Comparison of ENCODE assay signal across 24 mouse cellular contexts in the genomic region with DNA sequence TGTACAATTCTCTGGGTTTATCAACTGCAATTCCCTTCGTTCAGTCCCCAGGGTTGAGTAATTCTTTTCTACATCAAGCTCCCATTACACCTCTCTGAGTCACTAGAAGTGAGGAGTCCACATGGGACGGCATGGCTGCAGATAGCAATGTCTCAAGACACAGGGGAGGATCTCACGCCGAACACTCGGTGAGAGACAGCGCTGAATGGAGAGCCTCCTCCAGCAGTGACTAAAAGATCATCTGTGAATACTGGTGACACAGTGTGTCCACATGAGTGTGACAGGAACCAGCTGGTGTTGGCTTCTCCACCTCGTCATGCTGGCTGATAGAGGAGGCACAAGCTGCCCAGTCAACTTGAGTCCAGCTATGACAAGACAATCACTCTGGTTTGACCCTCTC. TPM values are rescaled to one million over a fixed set of nuclear protein-coding genes. Genes with fewer than 3 reads are reported as not detected.
"Had no signal": no experiment of that assay in that cellular context is flagged by ENCODE, and none has a peak within 500 bp of the region (broad histone marks: within the 10 kb centered on the region; RNA-seq: fewer than 3 reads in every experiment).

No protein-coding gene starts in this region.

- H3K27me3 ChIP-seq: liver, embryonic 13.5 days; midbrain, embryonic 13.5 days had no signal

- DNase-seq: kidney, adult 18-20 months; kidney, adult 9 months; kidney, postnatal 25 days; layer of hippocampus, postnatal 36 days; liver, embryonic 13.5 days; lung, postnatal 10 days; right cerebral cortex, adult 18-20 months; right cerebral cortex, postnatal 25 days; spleen, adult 18-20 months; thymus, adult 2 months; thymus, postnatal 14 days had no signal

- H3K9me3 ChIP-seq: liver, embryonic 13.5 days; midbrain, embryonic 10.5 days; midbrain, embryonic 13.5 days had no signal

- H3K27ac ChIP-seq: hindbrain, postnatal 0 days; kidney, postnatal 0 days; left cerebral cortex, adult 2 months; liver, embryonic 13.5 days; midbrain, embryonic 10.5 days; midbrain, embryonic 13.5 days had no signal

- ATAC-seq: hindbrain, postnatal 0 days; inflammation-experienced regulatory T-cells, adult 6 months; intestine, embryonic 16.5 days; midbrain, embryonic 13.5 days; midbrain, embryonic 16.5 days had no signal

- H3K4me2 ChIP-seq: liver, embryonic 13.5 days; midbrain, embryonic 13.5 days had no signal

- H3K4me1 ChIP-seq: liver, embryonic 13.5 days; midbrain, embryonic 10.5 days; midbrain, embryonic 13.5 days had no signal

- H3K9ac ChIP-seq: liver, embryonic 13.5 days; midbrain, embryonic 13.5 days had no signal

- H3K4me3 ChIP-seq: left cerebral cortex, adult 2 months; liver, embryonic 13.5 days; midbrain, embryonic 10.5 days; midbrain, embryonic 13.5 days had no signal

- H3K36me3 ChIP-seq: liver, embryonic 13.5 days; midbrain, embryonic 10.5 days; midbrain, embryonic 13.5 days had no signal

RNA-seq across cellular contexts. Expression of a gene that starts 33.5 kb away (rescaled TPM):
- total RNA-seq: megakaryocyte progenitor cell, adult 5-6 weeks had no signal

RNA-seq across cellular contexts. Expression of a gene that starts 52.0 kb away (rescaled TPM):
- total RNA-seq: hindbrain, postnatal 0 days; layer of hippocampus, postnatal 10 days; left cerebral cortex, postnatal 10 days; megakaryocyte progenitor cell, adult 5-6 weeks had no signal
- polyA plus RNA-seq: hindbrain, postnatal 0 days; inflammation-experienced regulatory T-cells, adult 6 months; neural tube, embryonic 11.5 days; neural tube, embryonic 14.5 days had no signal
